Mouse (Mus musculus) C2C12 (cell line): Measurements from ENCODE around the gene Grid2ip.

Source experiments
- CEBPB ChIP-seq: IDR thresholded peaks from one replicate; pipeline ENCODE4 v1.6.1; 2011; ENCODE audit warnings: low read depth, mild to moderate bottlenecking, control low read depth, moderate library complexity
- CTCF ChIP-seq: IDR thresholded peaks from one replicate; pipeline ENCODE4 v1.5.1; 2011; ENCODE audit not compliant: control insufficient read depth, insufficient read depth, insufficient read length
- FOSL1 ChIP-seq: IDR thresholded peaks from one replicate; pipeline ENCODE4 v1.8.0; 2011; ENCODE audit warnings: mild to moderate bottlenecking, low read length; ENCODE audit not compliant: poor library complexity, insufficient read depth, severe bottlenecking
- MAX ChIP-seq: IDR thresholded peaks from one replicate; pipeline ENCODE4 v1.6.1; 2011; ENCODE audit warnings: mild to moderate bottlenecking, control low read depth
- MYOD1 ChIP-seq: IDR thresholded peaks from one replicate; pipeline ENCODE4 v1.6.1; 2011; ENCODE audit warnings: low read depth; ENCODE audit not compliant: control insufficient read depth, insufficient read length
- MYOG ChIP-seq: IDR thresholded peaks from one replicate; pipeline ENCODE4 v1.6.1; 2011; ENCODE audit not compliant: control insufficient read depth, insufficient read length; ENCODE audit errors: extremely low read depth
- USF1 ChIP-seq: IDR thresholded peaks from one replicate; pipeline ENCODE4 v1.6.1; 2011; ENCODE audit warnings: low read depth, mild to moderate bottlenecking, control low read depth, moderate library complexity

- TF ChIP-seq CTCF (no peak), MAX (no peak), FOSL1 (no peak), MYOD1 (no peak), USF1 (no peak), MYOG (no peak), CEBPB (no peak)
These were observed 40.4 kb upstream of the Grid2ip start for GRCm38 (mm10) chr5:143316605-143317287.
